Mouse (Mus musculus): Measurements from ENCODE around the gene Lmntd1.

DNA sequence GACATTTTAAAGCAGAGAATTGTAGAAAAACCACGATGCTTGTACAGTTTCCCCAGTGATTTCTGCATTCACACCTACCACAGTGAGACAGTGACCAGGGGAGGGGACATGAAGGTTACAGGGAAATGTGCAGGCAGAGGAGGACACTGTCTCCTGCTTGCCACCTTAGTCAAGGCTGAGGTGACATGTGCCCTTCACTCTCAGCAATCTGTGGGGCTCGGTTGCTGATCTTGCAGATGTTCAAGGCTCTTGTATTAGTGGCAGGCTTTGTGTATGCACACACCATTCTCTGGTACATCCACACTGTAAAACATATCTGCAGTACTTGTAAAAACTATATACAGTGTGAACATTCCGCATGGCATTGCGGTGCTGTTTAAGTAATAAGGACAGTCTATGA lies 216.2 kb downstream of the Lmntd1 start:
- TF ChIP-seq CTCF (IDR thresholded peaks at IDR 0.05; ENCODE audit: low read depth, low read length) (no peak), POLR2A (IDR thresholded peaks at IDR 0.05; ENCODE audit: insufficient read depth, low read length) (no peak)

Data from ES-Bruce4 (cell line).